Mouse (Mus musculus) adrenal gland, adult 2 months (tissue): ENCODE measurements around the gene Utp3. TPM values are rescaled to one million over a fixed set of nuclear protein-coding genes. Genes with fewer than 3 reads are reported as not detected.

ENCODE experiments used
- polyA plus RNA-seq: library from polyadenylated mRNA; depleted of rRNA; stranded (reverse); fragments of >200 nt; gene quantifications from 2 replicates; pipeline ENCODE4 v1.2.3, GENCODE M21; 2012; rRNA removed
- total RNA-seq, 2 experiments: library from RNA; stranded (reverse); gene quantifications; 2 replicates each; pipeline ENCODE4 v1.2.3; 2021

The Utp3 gene
- total and polyA plus RNA-seq, 3 experiments, result 4.0 to 40.4 (median 31.7) TPM

Other genes with a start within 250 kb of the Utp3 start
- not detected for gene Prol1, start 237.2 kb upstream of the Utp3 start, total RNA-seq
- not detected in 2 replicates for gene Prol1, start 237.2 kb upstream of the Utp3 start, polyA plus RNA-seq
- not detected for gene Amtn, start 178.4 kb upstream of the Utp3 start, total RNA-seq
- not detected in 2 replicates for gene Amtn, start 178.4 kb upstream of the Utp3 start, polyA plus RNA-seq
- gene Ambn, start 98.5 kb upstream of the Utp3 start, total RNA-seq, result not detected
- not detected in 2 replicates for gene Ambn, start 98.5 kb upstream of the Utp3 start, polyA plus RNA-seq
- not detected for gene Enam, start 66.5 kb upstream of the Utp3 start, total RNA-seq
- gene Enam, start 66.5 kb upstream of the Utp3 start, polyA plus RNA-seq, result not detected in 2 replicates
- under 1 TPM; 0.20 to 0.41 TPM for gene Jchain, start 26.6 kb upstream of the Utp3 start, total RNA-seq
- 0.23 and 0.43 TPM in 2 replicates for gene Jchain, start 26.6 kb upstream of the Utp3 start, polyA plus RNA-seq
- gene Rufy3, start 10.6 kb downstream of the Utp3 start, total RNA-seq, result 10 to 100 TPM; 26.3 to 29.6 TPM
- gene Rufy3, start 10.6 kb downstream of the Utp3 start, polyA plus RNA-seq, result 8.3 and 10.2 TPM in 2 replicates
- gene Grsf1, start 121.7 kb downstream of the Utp3 start, total RNA-seq, result 100 to 1,000 TPM; 123 to 142 TPM
- 118 and 135 TPM in 2 replicates for gene Grsf1, start 121.7 kb downstream of the Utp3 start, polyA plus RNA-seq
- 10 to 100 TPM; 32.9 to 36.3 TPM for gene Mob1b, start 166.4 kb downstream of the Utp3 start, total RNA-seq
- 4.7 and 8.6 TPM in 2 replicates for gene Mob1b, start 166.4 kb downstream of the Utp3 start, polyA plus RNA-seq
- 1 to 10 TPM; 2.6 to 4.2 TPM for gene Dck, start 210.5 kb downstream of the Utp3 start, total RNA-seq
- gene Dck, start 210.5 kb downstream of the Utp3 start, polyA plus RNA-seq, result 2.5 and 3.4 TPM in 2 replicates